Mouse (Mus musculus) urinary bladder, adult 18-20 months (tissue): ENCODE measurements around the gene Olfr1143.

ENCODE experiments used
- DNase-seq, 2 experiments: peaks; one replicate each; pipeline ENCODE4 v3.0.0; 2022; ENCODE audit warnings: low spot score in 2 of 2, mixed read lengths in 2 of 2

Gene Olfr1143

GRCm38 (mm10) chr2:87800292-87800691, at the start of gene Olfr1143:
TSS of gene Olfr1143 (plus strand) at chr2:87800592.
- no peak for DNase-seq

- DNase-seq, result no peak
Measured at GRCm38 (mm10) chr2:87753891-87754290, 46.5 kb upstream of the Olfr1143 start, which contains the start of gene Olfr1141. TSS of gene Olfr1141 (minus strand) at chr2:87753991.

GRCm38 (mm10) chr2:87776143-87776542, 24.2 kb upstream of the Olfr1143 start:
- DNase-seq, result no peak

- no peak for DNase-seq
Measured at GRCm38 (mm10) chr2:87779183-87779582, 21.2 kb upstream of the Olfr1143 start, which contains the start of gene Olfr152. TSS of gene Olfr152 (plus strand) at chr2:87779483.

GRCm38 (mm10) chr2:87809522-87809921, 9.1 kb downstream of the Olfr1143 start, which contains the start of gene Olfr1145:
TSS of gene Olfr1145 (plus strand) at chr2:87809822.
- no peak for DNase-seq

GRCm38 (mm10) chr2:87830233-87830632, 29.8 kb downstream of the Olfr1143 start, which contains the start of gene Olfr1148:
TSS of gene Olfr1148 (plus strand) at chr2:87830533.
- no peak for DNase-seq

GRCm38 (mm10) chr2:87843693-87844092, 43.3 kb downstream of the Olfr1143 start, which contains the start of gene Olfr1150-ps1:
TSS of gene Olfr1150-ps1 (plus strand) at chr2:87843993.
- no peak for DNase-seq
